Mouse (Mus musculus) bone marrow macrophage, adult 2 months (primary cell): ENCODE measurements around the gene Gm20431. TPM values are rescaled to one million over a fixed set of nuclear protein-coding genes. Genes with fewer than 3 reads are reported as not detected.
A peak's percentile ranks its signal among the peaks of the same experiment; 100 is the strongest.

ENCODE experiments used
- H3K27ac ChIP-seq: 2 replicates; pipeline ENCODE4 v1.5.1; 2012; ENCODE audit warnings: low read depth, low read length; ENCODE audit not compliant: insufficient read depth
- H3K4me1 ChIP-seq: 2 replicates; pipeline ENCODE4 v1.6.1; 2012; ENCODE audit warnings: low read length; ENCODE audit not compliant: control insufficient read depth, insufficient read depth
- H3K4me3 ChIP-seq: 2 replicates; pipeline ENCODE4 v1.5.1; 2012; ENCODE audit warnings: mild to moderate bottlenecking, low read length, moderate library complexity; ENCODE audit not compliant: insufficient read depth
- CTCF ChIP-seq: IDR thresholded peaks from 2 replicates; pipeline ENCODE4 v1.5.1; 2012; ENCODE audit warnings: low read depth, mild to moderate bottlenecking, low read length, moderate library complexity
- POLR2A ChIP-seq: IDR thresholded peaks from 2 replicates; pipeline ENCODE4 v1.6.1; 2012; ENCODE audit warnings: mild to moderate bottlenecking, low read depth, low read length, borderline replicate concordance
- polyA plus RNA-seq: library from polyadenylated mRNA; stranded (reverse); fragments of >200 nt; gene quantifications from 2 replicates; pipeline ENCODE4 v1.2.4, GENCODE M21; 2012; ENCODE audit not compliant: missing spikeins, insufficient read depth, insufficient read length

Gm20431 gene
- polyA plus RNA-seq, 1 experiment = 13.5 TPM

- TF ChIP-seq POLR2A (no peak), CTCF (no peak)
- H3K4me1 ChIP-seq = peaks cover 23% of the 10 kb centered on the region
- peak within 1 kb of the TSS; percentile 95 for H3K27ac ChIP-seq
- peak within 1 kb of the TSS; percentile 96 for H3K4me3 ChIP-seq
Observed at GRCm38 (mm10) chr2:167689501-167690218, 28.4 kb upstream of the Gm20431 start, which contains the start of gene Tmem189. Tmem189 (minus strand) TSS chr2:167689822.

GRCm38 (mm10) chr2:167688498-167689451 lies 27.5 kb upstream of the Gm20431 start, which contains the start of gene Cebpb:
Cebpb (plus strand) TSS chr2:167688915.
- Histone ChIP-seq H3K4me3 (peak within 1 kb of the TSS; percentile 96), H3K4me1 (peaks cover 23% of the 10 kb centered on the region), H3K27ac (peak within 1 kb of the TSS; percentile 95)
- TF ChIP-seq CTCF (peak; percentile 40), POLR2A (peak; percentile 68; the same call in 1 of the 2 replicates)

GRCm38 (mm10) chr2:167688126-167688497 lies 26.8 kb upstream of the Gm20431 start:
- peaks cover 23% of the 10 kb centered on the region for H3K4me1 ChIP-seq

GRCm38 (mm10) chr2:167687651-167688101 lies 26.4 kb upstream of the Gm20431 start:
- Histone ChIP-seq H3K27ac (no peak overlapping the region), H3K4me3 (no peak overlapping the region), H3K4me1 (peaks cover 23% of the 10 kb centered on the region)
- no peak for TF ChIP-seq POLR2A
- no peak for TF ChIP-seq CTCF

More at GRCm38 (mm10) chr2:167688126-167688497, 26.8 kb upstream of the Gm20431 start:
- H3K27ac ChIP-seq = no peak overlapping the region
- no peak for TF ChIP-seq POLR2A
- no peak for TF ChIP-seq CTCF
- peak overlapping the region; percentile 96; the same call in 1 of the 2 replicates for H3K4me3 ChIP-seq

- TF ChIP-seq POLR2A = no peak
- no peak for TF ChIP-seq CTCF
- peaks cover 22% of the 10 kb centered on the region for H3K4me1 ChIP-seq
- H3K4me3 ChIP-seq = no peak overlapping the region
- H3K27ac ChIP-seq = no peak overlapping the region
Observed at GRCm38 (mm10) chr2:167687250-167687586, 25.9 kb upstream of the Gm20431 start.

GRCm38 (mm10) chr2:167686382-167687249 lies 25.3 kb upstream of the Gm20431 start:
- TF ChIP-seq POLR2A (no peak), CTCF (no peak)
- no peak overlapping the region for H3K4me3 ChIP-seq
- H3K27ac ChIP-seq = no peak overlapping the region
- H3K4me1 ChIP-seq = peaks cover 19% of the 10 kb centered on the region

- TF ChIP-seq POLR2A = no peak
- no peak for TF ChIP-seq CTCF
- no peak overlapping the region for H3K4me3 ChIP-seq
- peaks cover 19% of the 10 kb centered on the region for H3K4me1 ChIP-seq
- no peak overlapping the region for H3K27ac ChIP-seq
Observed at GRCm38 (mm10) chr2:167685865-167686264, 24.6 kb upstream of the Gm20431 start.

- no peak overlapping the region for H3K27ac ChIP-seq
- H3K4me3 ChIP-seq = no peak overlapping the region
- peaks cover 19% of the 10 kb centered on the region for H3K4me1 ChIP-seq
- TF ChIP-seq CTCF = peak; percentile 92
- TF ChIP-seq POLR2A = no peak
Observed at GRCm38 (mm10) chr2:167685137-167685536, 23.8 kb upstream of the Gm20431 start.

GRCm38 (mm10) chr2:167683721-167684120 lies 22.4 kb upstream of the Gm20431 start:
- no peak overlapping the region for H3K27ac ChIP-seq
- H3K4me1 ChIP-seq = peaks cover 19% of the 10 kb centered on the region
- no peak for TF ChIP-seq POLR2A
- no peak for TF ChIP-seq CTCF
- H3K4me3 ChIP-seq = no peak overlapping the region
